Mouse (Mus musculus): ENCODE measurements around the gene Rnf222.

Rnf222 gene

GRCm38 (mm10) chr11:68891823-68892222 is 3.5 kb downstream of the Rnf222 start:
- DNase-seq, result no peak

- no peak for DNase-seq
Observed at GRCm38 (mm10) chr11:68892233-68892832, 4.0 kb downstream of the Rnf222 start.

- DNase-seq, result no peak
Observed at GRCm38 (mm10) chr11:68893911-68894464, 5.6 kb downstream of the Rnf222 start.

- no peak for DNase-seq
Observed at GRCm38 (mm10) chr11:68896247-68896646, 7.9 kb downstream of the Rnf222 start.

- no peak for DNase-seq
Observed at GRCm38 (mm10) chr11:68897120-68897519, 8.8 kb downstream of the Rnf222 start.

- DNase-seq, result no peak
Observed at GRCm38 (mm10) chr11:68897838-68898237, 9.5 kb downstream of the Rnf222 start.

GRCm38 (mm10) chr11:68898790-68899189 is 10.4 kb downstream of the Rnf222 start:
- no peak for DNase-seq

- DNase-seq, result no peak
Observed at GRCm38 (mm10) chr11:68899815-68900214, 11.5 kb downstream of the Rnf222 start.

GRCm38 (mm10) chr11:68900519-68901350 is 12.4 kb downstream of the Rnf222 start:
- no peak for DNase-seq

- peak; percentile 98 for DNase-seq
Observed at GRCm38 (mm10) chr11:68901351-68902046, 13.1 kb downstream of the Rnf222 start, which contains the start of gene Rpl26. TSS of gene Rpl26 (plus strand) at chr11:68901583.

GRCm38 (mm10) chr11:68902047-68902364 is 13.7 kb downstream of the Rnf222 start:
- DNase-seq, result no peak

- DNase-seq, result no peak
Observed at GRCm38 (mm10) chr11:68902367-68902766, 14.0 kb downstream of the Rnf222 start.

- DNase-seq, result no peak
Observed at GRCm38 (mm10) chr11:68902823-68903222, 14.5 kb downstream of the Rnf222 start.

- DNase-seq, result no peak
Observed at GRCm38 (mm10) chr11:68903775-68904174, 15.4 kb downstream of the Rnf222 start.

- peak; percentile 59 for DNase-seq
Observed at GRCm38 (mm10) chr11:68904375-68905137, 16.2 kb downstream of the Rnf222 start.

GRCm38 (mm10) chr11:68905138-68905531 is 16.8 kb downstream of the Rnf222 start:
- no peak for DNase-seq

GRCm38 (mm10) chr11:68905665-68906460 is 17.5 kb downstream of the Rnf222 start:
- DNase-seq, result no peak

GRCm38 (mm10) chr11:68906461-68906790 is 18.1 kb downstream of the Rnf222 start:
- no peak for DNase-seq

GRCm38 (mm10) chr11:68907251-68907650 is 18.9 kb downstream of the Rnf222 start:
- no peak for DNase-seq

GRCm38 (mm10) chr11:68908846-68909503 is 20.6 kb downstream of the Rnf222 start:
- DNase-seq, result no peak

GRCm38 (mm10) chr11:68911531-68912177 is 23.3 kb downstream of the Rnf222 start:
- no peak for DNase-seq
